Mouse (Mus musculus) stomach, embryonic 15.5 days (tissue): ENCODE results near the gene 4930404H24Rik. TPM values are rescaled to one million over a fixed set of nuclear protein-coding genes. Genes with fewer than 3 reads are reported as not detected.

Experiments used
- ATAC-seq: fragments of 200-750 bp; cut with Nextera tagmentation; 2 replicates; pipeline ENCODE4 v1.8.0; 2017; ENCODE audit warnings: low read depth, moderate number of reproducible peaks, moderate TSS enrichment; ENCODE audit not compliant: insufficient read depth, low FRiP score
- H3K27ac ChIP-seq: fragments of 300-500 bp; sonication (generic); 2 replicates; pipeline ENCODE4 v1.5.1; 2015; ENCODE audit warnings: mild to moderate bottlenecking, inconsistent platforms
- H3K27me3 ChIP-seq: fragments of 300-500 bp; sonication (generic); replicated peaks from 2 replicates; pipeline ENCODE4 v1.6.1; 2015; ENCODE audit warnings: inconsistent platforms
- H3K36me3 ChIP-seq: fragments of 300-500 bp; sonication (generic); 2 replicates; pipeline ENCODE4 v1.6.1; 2015; ENCODE audit warnings: inconsistent platforms
- H3K4me1 ChIP-seq: fragments of 300-500 bp; sonication (generic); 2 replicates; pipeline ENCODE4 v1.6.1; 2015; ENCODE audit warnings: inconsistent platforms
- H3K4me2 ChIP-seq: fragments of 300-500 bp; sonication (generic); 2 replicates; pipeline ENCODE4 v1.6.1; 2015; ENCODE audit warnings: mild to moderate bottlenecking, inconsistent platforms
- H3K4me3 ChIP-seq: fragments of 300-500 bp; sonication (generic); replicated peaks from 2 replicates; pipeline ENCODE4 v1.5.1; 2015; ENCODE audit warnings: inconsistent platforms
- H3K9ac ChIP-seq: fragments of 300-500 bp; sonication (generic); 2 replicates; pipeline ENCODE4 v1.6.1; 2015; ENCODE audit warnings: inconsistent platforms
- H3K9me3 ChIP-seq: fragments of 300-500 bp; sonication (generic); 2 replicates; pipeline ENCODE4 v1.6.1; 2016; ENCODE audit warnings: inconsistent platforms
- WGBS: fragments of 180-500 bp; shearing (Covaris S2); methylation state at CpG from one replicate; pipeline ENCODE4 v1.1.7; 2015; 5-methylcytosine and 5-hydroxymethylcytosine counted together
- polyA plus RNA-seq: library from polyadenylated mRNA; unstranded; fragments of >200 nt; fragmentation: Nextera tagmentation; extraction: Ambion mirVana; gene quantifications from 2 replicates; pipeline ENCODE4 v1.2.1, GENCODE M21; 2015

4930404H24Rik gene
- polyA plus RNA-seq, 1 experiment from 2014 or later: not detected

DNA sequence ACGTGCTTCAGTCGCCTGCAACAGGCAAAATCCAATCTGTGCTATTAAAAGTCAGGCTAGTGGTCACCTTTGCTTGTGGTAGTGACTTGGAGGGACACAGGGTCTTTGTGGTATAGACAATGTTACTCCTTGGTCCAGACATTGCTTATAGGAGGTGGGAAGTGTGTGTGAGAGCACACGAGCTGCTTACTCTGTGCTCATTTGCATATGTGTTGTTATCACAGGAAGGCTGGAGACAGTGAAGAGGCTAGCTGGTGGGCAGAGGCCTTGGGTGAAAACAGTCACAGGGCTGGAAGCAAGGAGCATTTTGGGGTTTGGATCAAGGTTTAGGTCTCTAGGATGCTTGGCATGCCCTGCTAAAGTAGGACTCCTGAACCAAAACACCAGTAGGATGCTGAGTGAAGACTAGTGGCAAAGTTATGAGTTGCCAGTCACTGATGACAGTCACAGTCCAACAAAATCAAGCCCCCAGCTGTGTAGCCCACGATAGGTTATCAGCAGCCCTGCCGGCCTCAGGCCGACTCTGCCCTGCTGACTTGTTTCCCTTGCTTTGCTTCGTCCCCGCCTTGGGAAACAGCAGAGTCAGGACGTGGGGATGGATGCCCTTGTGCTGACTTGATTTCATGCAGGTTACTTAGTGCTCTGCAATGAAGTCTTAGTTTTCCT is 37.6 kb upstream of the 4930404H24Rik start:
- Histone ChIP-seq H3K4me1 (peaks cover 25% of the 10 kb centered on the region), H3K9me3 (no peaks in the 10 kb centered on the region), H3K27me3 (no peaks in the 10 kb centered on the region), H3K27ac (no peak overlapping the region), H3K36me3 (no peaks in the 10 kb centered on the region), H3K9ac (no peak overlapping the region), H3K4me3 (no peak overlapping the region), H3K4me2 (no peak overlapping the region)
- 69% methylated on average over 9 of the region's 9 CpGs for WGBS
- peak; percentile 52; the same call in 1 of the 2 replicates for ATAC-seq

DNA sequence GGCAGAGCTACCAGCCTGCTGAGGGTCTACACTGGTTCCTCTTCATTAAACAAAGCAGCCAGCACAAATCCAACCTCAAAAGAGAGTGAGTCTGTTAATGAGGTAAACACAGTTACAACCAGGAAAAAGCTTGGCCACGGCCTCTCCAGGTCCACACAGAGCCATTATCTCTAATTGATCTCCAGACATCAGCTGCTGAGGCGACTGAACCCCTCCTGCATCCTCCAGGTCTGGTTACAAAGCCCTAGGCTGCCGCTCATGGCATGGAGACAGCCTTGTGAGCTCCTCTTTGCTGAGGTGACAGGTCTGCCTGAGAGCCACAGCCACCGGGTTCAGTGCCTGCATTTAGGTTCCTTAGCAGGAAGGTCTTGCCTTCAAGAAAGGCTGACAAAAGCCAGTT is 35.1 kb upstream of the 4930404H24Rik start:
- Histone ChIP-seq H3K9me3 (no peaks in the 10 kb centered on the region), H3K27ac (peak overlapping the region; percentile 70), H3K9ac (no peak overlapping the region), H3K36me3 (no peaks in the 10 kb centered on the region), H3K4me3 (no peak overlapping the region), H3K4me2 (no peak overlapping the region), H3K4me1 (peaks cover 25% of the 10 kb centered on the region), H3K27me3 (no peaks in the 10 kb centered on the region)
- WGBS: 33% methylated on average over 4 of the region's 4 CpGs
- no peak for ATAC-seq

DNA sequence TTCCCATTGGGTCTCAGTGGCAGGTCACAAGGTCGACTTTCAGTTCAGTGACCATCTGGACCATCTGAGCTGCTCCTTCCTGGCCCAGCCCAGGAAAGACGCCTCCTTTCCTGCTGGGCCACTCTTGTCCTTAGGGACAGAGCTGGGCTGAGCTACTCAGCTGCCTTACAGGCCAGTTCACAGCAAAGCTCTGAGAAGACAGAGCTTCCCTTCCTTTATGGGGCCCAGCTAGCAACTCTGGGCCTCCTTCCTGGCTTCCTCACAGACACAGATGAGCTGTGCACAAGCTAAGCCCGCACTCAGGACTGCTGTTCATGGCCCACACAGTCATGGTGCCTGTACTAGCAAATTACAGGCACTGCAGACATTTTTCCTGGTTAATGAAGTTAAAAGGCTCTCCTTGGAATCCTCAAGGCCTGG is 34.6 kb upstream of the 4930404H24Rik start:
- 36% methylated on average over 3 of the region's 3 CpGs for WGBS
- peak; percentile 16; the same call in 1 of the 2 replicates for ATAC-seq
- Histone ChIP-seq H3K9ac (no peak overlapping the region), H3K27me3 (no peaks in the 10 kb centered on the region), H3K4me1 (peaks cover 25% of the 10 kb centered on the region), H3K27ac (peak overlapping the region; percentile 70), H3K4me3 (no peak overlapping the region), H3K36me3 (no peaks in the 10 kb centered on the region), H3K9me3 (no peaks in the 10 kb centered on the region), H3K4me2 (no peak overlapping the region)

DNA sequence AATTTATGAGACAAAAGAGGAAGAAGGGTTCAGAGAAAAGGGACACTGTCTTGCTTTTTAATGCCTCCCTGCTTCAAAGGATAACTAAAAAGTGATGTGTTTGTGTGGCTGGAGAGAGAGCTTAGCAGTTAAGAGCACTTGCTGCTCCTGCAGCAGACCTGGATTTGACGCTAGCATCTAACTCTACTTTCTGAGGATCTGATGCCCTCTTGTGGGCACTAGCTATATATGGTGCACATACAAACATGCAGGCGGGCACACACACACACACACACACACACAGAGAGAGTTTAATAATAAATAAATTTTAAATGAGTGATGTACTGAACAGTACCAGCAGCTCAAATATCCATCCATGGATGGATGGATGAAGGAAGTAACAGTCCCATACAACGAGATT is 29.3 kb upstream of the 4930404H24Rik start:
- Histone ChIP-seq H3K9ac (no peak overlapping the region), H3K36me3 (no peaks in the 10 kb centered on the region), H3K27me3 (no peaks in the 10 kb centered on the region), H3K9me3 (no peaks in the 10 kb centered on the region), H3K4me2 (no peak overlapping the region), H3K4me1 (peaks cover 7% of the 10 kb centered on the region; the same call in 1 of the 2 replicates), H3K27ac (no peak overlapping the region), H3K4me3 (no peak overlapping the region)
- 79% methylated on average over 3 of the region's 3 CpGs for WGBS
- no peak for ATAC-seq

DNA sequence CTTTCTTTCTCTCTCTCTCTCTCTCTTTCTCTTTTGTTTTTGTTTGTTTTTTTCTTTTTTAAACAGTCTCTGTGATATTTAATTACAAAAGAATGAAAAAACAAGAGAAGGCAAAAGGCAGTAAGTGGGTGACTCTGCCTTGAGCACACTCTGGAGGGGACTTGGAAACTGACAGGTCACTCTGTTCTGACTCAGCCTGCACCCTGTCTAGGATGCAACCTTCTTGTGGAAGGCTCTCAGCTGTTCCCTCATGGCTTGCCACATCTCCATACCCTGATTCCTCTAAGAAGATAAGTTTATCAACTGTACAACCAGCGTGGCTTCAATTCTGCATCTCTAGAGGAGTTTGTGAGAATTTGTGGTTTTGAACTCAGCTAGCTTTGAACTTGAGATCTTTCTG is 25.2 kb upstream of the 4930404H24Rik start:
- no peak overlapping the region for H3K4me2 ChIP-seq
- no peak overlapping the region for H3K9ac ChIP-seq
- ATAC-seq: no peak
- 68% methylated on average over 1 of the region's 1 CpGs for WGBS
- H3K9me3 ChIP-seq: no peaks in the 10 kb centered on the region
- peaks cover 7% of the 10 kb centered on the region; the same call in 1 of the 2 replicates for H3K4me1 ChIP-seq
- no peaks in the 10 kb centered on the region for H3K36me3 ChIP-seq
- no peak overlapping the region for H3K27ac ChIP-seq
- no peak overlapping the region for H3K4me3 ChIP-seq
- no peaks in the 10 kb centered on the region for H3K27me3 ChIP-seq

DNA sequence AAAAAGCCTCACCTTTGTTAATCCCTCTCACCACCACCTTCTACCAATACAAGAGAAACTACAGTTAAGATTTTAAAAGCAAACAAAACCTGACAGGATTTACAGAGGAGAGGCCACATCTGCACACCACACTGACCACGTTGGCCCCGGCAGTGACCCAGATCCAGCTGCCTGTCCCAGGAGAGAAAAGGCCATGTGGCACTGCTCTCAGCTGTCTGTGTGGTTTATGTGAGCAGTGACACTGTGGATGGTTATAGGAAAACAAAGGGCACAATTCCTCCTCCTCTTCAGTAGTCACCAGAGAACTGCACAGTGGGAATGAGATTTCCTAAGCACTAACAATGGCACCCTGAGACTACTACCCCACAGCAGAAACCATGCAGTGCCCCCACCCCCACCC is 23.3 kb upstream of the 4930404H24Rik start:
- peak; percentile 27; the same call in 1 of the 2 replicates for ATAC-seq
- peaks cover 8% of the 10 kb centered on the region for H3K4me1 ChIP-seq
- H3K4me2 ChIP-seq: no peak overlapping the region
- H3K36me3 ChIP-seq: no peaks in the 10 kb centered on the region
- H3K9ac ChIP-seq: no peak overlapping the region
- WGBS: 42% methylated on average over 2 of the region's 2 CpGs
- no peak overlapping the region for H3K27ac ChIP-seq
- H3K4me3 ChIP-seq: no peak overlapping the region
- H3K27me3 ChIP-seq: no peaks in the 10 kb centered on the region
- H3K9me3 ChIP-seq: no peaks in the 10 kb centered on the region

DNA sequence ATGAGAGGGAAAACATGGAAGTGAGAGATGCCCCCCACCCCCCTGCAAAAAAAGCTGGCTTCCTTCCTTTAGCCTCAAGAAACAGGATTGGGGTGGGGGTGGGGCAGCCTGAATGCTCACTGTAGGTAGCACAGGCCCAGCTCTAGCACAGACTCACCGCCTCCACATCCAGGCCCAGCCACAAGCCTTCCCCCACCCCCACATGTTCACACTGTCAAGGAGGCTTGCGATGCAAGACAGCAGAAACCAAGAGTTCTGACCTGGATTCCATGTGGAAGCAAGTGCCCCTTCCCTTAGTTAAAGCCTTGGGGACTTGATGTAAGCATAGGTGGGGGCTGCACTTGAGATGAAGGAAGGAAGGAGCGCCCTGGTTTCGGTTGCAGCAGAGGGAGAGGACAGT is 22.8 kb upstream of the 4930404H24Rik start:
- Histone ChIP-seq H3K9me3 (no peaks in the 10 kb centered on the region), H3K36me3 (no peaks in the 10 kb centered on the region), H3K27me3 (no peaks in the 10 kb centered on the region), H3K4me2 (no peak overlapping the region), H3K9ac (no peak overlapping the region), H3K4me3 (no peak overlapping the region), H3K27ac (no peak overlapping the region), H3K4me1 (peaks cover 12% of the 10 kb centered on the region)
- 53% methylated on average over 4 of the region's 4 CpGs for WGBS
- ATAC-seq: peak; percentile 63; the same call in 1 of the 2 replicates

DNA sequence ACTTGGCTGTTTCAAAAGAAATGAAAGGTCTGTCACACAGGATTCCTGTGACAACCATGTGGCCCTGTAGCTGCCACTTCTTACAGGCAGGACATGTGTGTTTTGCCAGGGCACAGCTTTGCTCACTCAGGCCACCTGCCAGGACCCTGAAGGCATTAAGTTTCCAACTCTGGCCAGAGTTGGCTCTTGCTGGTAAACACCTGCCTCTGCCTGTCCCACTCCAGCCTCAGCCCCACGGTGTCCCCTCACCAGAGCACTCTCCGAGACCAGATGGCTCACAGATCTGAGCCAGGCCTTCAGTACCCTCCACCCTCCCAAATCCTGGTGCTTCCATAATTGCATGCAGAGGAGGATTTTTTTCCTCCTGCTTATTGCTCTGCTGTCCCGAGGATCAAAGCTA is 21.6 kb upstream of the 4930404H24Rik start:
- Histone ChIP-seq H3K4me3 (no peak overlapping the region), H3K4me1 (peaks cover 23% of the 10 kb centered on the region)
- 49% methylated on average over 3 of the region's 3 CpGs for WGBS

DNA sequence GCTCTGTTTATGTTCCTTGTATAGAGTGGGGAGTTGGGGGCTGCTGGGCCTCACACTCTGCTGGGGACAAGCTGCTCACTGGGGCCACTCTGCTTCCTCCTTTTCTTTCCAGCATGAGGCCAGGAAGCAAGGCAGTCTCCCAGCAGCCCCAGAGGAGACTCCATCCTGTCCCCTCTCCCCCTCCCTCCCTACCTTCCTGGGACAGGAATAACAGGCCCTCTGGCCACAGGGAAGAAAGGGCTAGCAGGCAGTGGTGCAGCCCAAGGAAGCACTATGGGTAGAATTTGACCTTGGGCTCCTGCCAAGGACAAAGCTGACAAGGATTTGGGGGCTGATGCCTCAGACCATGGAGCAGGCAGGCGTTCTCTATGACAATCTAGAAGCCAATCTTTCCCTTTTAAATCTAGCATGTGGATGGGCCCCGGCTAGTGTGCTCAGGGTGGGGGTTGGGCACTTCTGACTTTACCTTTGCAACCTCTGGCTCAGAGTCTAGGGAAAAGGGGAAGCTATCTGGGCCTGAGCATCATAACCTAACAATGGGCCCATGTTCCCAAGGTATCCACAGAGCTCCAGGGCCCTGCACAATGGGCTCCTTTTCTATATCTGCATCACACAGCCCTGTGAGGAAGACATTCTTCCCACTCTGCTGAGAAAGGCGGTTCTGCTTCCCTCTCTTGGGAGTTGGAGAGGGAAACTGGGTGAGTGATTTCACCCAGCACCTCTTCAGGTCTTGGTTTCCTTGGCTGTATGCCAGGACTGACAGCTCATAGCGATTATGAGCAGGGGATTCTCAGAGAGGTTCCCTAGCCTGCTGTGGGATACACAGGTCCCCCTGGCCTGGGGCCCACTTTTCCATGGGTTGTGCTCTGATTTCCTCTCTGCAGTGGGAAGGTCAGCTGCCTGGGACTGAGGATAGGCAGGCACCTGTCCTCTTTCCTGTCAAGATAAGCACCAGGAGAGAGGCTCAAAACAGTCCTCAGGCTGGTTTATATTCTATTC is 17.2 kb upstream of the 4930404H24Rik start:
- Histone ChIP-seq H3K27ac (peak overlapping the region; percentile 69), H3K4me2 (no peak overlapping the region), H3K9me3 (no peaks in the 10 kb centered on the region), H3K27me3 (no peaks in the 10 kb centered on the region), H3K36me3 (no peaks in the 10 kb centered on the region), H3K4me3 (no peak overlapping the region), H3K4me1 (peaks cover 26% of the 10 kb centered on the region), H3K9ac (no peak overlapping the region)
- no peak for ATAC-seq
- WGBS: 25% methylated on average over 4 of the region's 4 CpGs

More for the DNA sequence above, 21.6 kb upstream of the 4930404H24Rik start:
- no peaks in the 10 kb centered on the region for H3K27me3 ChIP-seq
- H3K27ac ChIP-seq: no peak overlapping the region
- no peak overlapping the region for H3K4me2 ChIP-seq
- H3K36me3 ChIP-seq: no peaks in the 10 kb centered on the region
- no peak for ATAC-seq
- H3K9me3 ChIP-seq: no peaks in the 10 kb centered on the region
- H3K9ac ChIP-seq: no peak overlapping the region

DNA sequence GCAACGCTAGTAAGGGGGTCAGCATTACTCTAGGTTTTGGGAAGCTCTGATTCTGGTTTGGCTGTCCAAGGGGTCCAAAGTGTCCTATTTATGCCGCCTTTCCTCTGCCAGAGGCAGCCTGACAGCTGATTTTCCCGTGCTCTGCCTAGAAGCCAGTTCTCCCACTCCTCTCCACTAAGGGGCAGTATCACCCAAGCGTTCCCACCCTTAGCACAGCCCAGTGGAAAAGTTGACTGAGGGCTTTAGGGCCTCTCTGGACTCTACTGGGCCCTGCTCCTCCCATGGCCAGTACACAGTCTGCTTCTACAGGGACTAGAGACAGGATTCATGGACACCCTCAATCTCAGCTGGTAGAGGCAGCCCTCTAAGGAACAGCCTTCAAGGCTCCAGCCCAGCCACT is 14.0 kb upstream of the 4930404H24Rik start:
- WGBS: 7% methylated on average over 4 of the region's 4 CpGs
- no peak overlapping the region for H3K4me2 ChIP-seq
- peaks cover 31% of the 10 kb centered on the region for H3K4me1 ChIP-seq
- no peaks in the 10 kb centered on the region for H3K27me3 ChIP-seq
- no peaks in the 10 kb centered on the region for H3K9me3 ChIP-seq
- H3K36me3 ChIP-seq: no peaks in the 10 kb centered on the region
- H3K9ac ChIP-seq: 0 out of 2 replicates have a peak overlapping the region, but pooled peaks have one; percentile 4
- H3K4me3 ChIP-seq: no peak overlapping the region
- ATAC-seq: peak; percentile 71
- no peak overlapping the region for H3K27ac ChIP-seq

DNA sequence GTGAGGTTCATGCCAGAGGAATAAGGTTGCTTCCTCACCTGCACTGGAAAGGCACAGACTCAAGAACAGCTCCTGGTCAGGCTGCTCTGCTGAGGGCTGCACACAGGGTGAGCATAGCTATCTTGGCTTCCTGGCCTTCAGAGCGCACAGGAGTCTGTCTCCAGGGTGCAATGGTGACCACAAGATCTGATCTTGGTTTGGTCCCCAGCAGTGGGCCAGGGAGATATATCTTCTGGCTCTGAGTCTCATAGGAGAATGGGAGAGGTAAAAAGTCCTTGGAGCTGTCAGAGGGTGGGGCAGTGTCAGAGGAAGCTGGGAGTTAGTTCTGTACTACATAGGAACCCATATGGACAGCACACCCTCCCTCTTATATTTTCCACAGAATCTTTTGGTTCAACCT is 13.1 kb upstream of the 4930404H24Rik start:
- Histone ChIP-seq H3K9ac (no peak overlapping the region), H3K9me3 (no peaks in the 10 kb centered on the region), H3K4me1 (peaks cover 37% of the 10 kb centered on the region), H3K4me3 (no peak overlapping the region), H3K4me2 (no peak overlapping the region), H3K27me3 (no peaks in the 10 kb centered on the region), H3K27ac (no peak overlapping the region), H3K36me3 (no peaks in the 10 kb centered on the region)
- ATAC-seq: no peak
- WGBS: 86% methylated on average over 1 of the region's 1 CpGs
